Mouse (Mus musculus): ENCODE measurements around the gene Slc25a31. TPM values are rescaled to one million over a fixed set of nuclear protein-coding genes. Genes with fewer than 3 reads are reported as not detected.

Gene Slc25a31
- total and polyA plus RNA-seq, 3 experiments, result not detected

DNA sequence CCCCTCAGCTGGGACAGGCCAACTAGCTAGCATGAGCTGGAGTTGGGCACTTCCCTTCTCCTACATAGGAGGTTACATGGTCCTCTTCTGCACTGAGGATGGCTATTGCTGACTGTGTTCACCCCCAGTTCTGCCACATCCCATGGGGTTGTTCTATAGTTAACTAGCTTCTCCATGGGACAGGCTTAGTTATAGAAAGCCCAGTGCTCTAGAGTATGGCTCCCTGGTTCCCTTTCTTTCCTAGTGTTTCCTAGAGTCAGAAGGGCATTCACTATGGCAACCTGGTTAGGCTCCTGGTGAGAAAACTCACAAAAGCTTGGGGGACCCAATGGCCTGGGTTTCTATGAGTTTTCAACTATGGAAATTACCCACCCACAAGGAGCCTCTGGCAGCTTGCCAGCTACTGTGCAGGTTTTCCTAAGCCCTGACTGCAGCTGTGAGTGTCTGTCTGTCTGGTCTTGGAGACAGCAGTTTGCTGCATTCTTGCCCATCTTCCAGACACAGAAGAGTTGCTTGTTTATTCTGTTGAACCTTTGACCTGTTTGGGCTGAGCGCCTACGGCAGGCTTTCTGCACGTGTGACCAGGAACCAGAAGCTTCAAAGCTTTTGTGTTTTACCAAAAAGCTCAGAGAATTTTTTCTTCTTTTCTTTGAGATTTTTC is 22.7 kb upstream of the Slc25a31 start:
- Histone ChIP-seq H3K9me3 (replicated peaks; ENCODE audit: insufficient read depth, low read length) (no peaks in the 10 kb centered on the region), H3K4me3 (ENCODE audit: control insufficient read depth in 1 of 2, insufficient read depth in 1 of 2, low read depth in 2 of 2, low read length in 2 of 2) (no peak overlapping the region), H3K9ac (ENCODE audit: control insufficient read depth, low read depth, low read length, poor library complexity, severe bottlenecking) (no peak overlapping the region), H3K27ac (ENCODE audit: control insufficient read depth, low read depth, low read length) (no peak overlapping the region), H3K36me3 (ENCODE audit: control insufficient read depth in 1 of 2, insufficient read depth in 2 of 2, low read length in 2 of 2) (0 out of 4 replicates have a peak, but pooled peaks cover 0 to 1% of the 10 kb centered on the region in 2 experiments), H3K79me2 (ENCODE audit: control insufficient read depth, insufficient read depth, low read length, poor library complexity) (no peaks in the 10 kb centered on the region), H3K4me1 (ENCODE audit: control insufficient read depth in 1 of 2, insufficient read depth in 2 of 2, low read length in 2 of 2) (no peaks in the 10 kb centered on the region), H3K27me3 (ENCODE audit: control insufficient read depth in 1 of 2, insufficient read depth in 2 of 2, low read length in 2 of 2) (no peaks in the 10 kb centered on the region)
- no peak for TF ChIP-seq ZKSCAN1 (IDR thresholded peaks at IDR 0.05; ENCODE audit: low read depth, low read length)
- no peak for TF ChIP-seq MAZ (IDR thresholded peaks at IDR 0.05; ENCODE audit: low read depth, low read length)
- no peak for TF ChIP-seq GABPA (IDR thresholded peaks at IDR 0.05; ENCODE audit: low read depth, low read length)
- no peak for TF ChIP-seq USF1 (IDR thresholded peaks at IDR 0.05; ENCODE audit: low read depth, low read length)
- no peak for TF ChIP-seq E2F4 (IDR thresholded peaks at IDR 0.05; ENCODE audit: borderline replicate concordance, low read depth, low read length)
- no peak for TF ChIP-seq BHLHE40 (IDR thresholded peaks at IDR 0.05; ENCODE audit: borderline replicate concordance, low read depth, low read length)
- peak; percentile 44 for DNase-seq (ENCODE audit: low read depth, low spot score)

DNA sequence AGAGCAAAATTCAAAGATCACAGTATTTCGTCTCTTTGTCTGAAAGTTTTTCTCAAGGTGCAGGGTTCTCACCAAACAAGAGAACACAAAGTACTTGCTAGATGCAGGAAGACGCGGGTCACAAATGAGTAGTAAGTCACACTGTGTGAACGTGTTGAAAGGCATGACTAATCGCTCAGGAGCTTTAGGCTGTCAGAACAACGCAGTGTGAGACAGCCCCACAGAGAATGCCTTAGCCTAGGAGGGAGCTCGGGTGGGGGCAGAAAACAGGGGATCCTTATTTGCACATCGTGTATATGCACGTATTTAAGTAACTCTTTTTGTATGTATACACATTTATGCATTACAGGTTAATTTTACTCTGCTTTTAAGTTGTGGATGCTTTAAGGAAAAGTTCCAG is 21.8 kb upstream of the Slc25a31 start:
- Histone ChIP-seq H3K27me3 (ENCODE audit: control insufficient read depth in 1 of 2, insufficient read depth in 2 of 2, low read length in 2 of 2) (no peaks in the 10 kb centered on the region), H3K9me3 (replicated peaks; ENCODE audit: insufficient read depth, low read length) (no peaks in the 10 kb centered on the region), H3K4me1 (ENCODE audit: control insufficient read depth in 1 of 2, insufficient read depth in 2 of 2, low read length in 2 of 2) (no peaks in the 10 kb centered on the region), H3K9ac (ENCODE audit: control insufficient read depth, low read depth, low read length, poor library complexity, severe bottlenecking) (no peak overlapping the region), H3K36me3 (ENCODE audit: control insufficient read depth in 1 of 2, insufficient read depth in 2 of 2, low read length in 2 of 2) (0 out of 4 replicates have a peak, but pooled peaks cover 0 to 1% of the 10 kb centered on the region in 2 experiments), H3K79me2 (ENCODE audit: control insufficient read depth, insufficient read depth, low read length, poor library complexity) (no peaks in the 10 kb centered on the region), H3K27ac (ENCODE audit: control insufficient read depth, low read depth, low read length) (no peak overlapping the region), H3K4me3 (ENCODE audit: control insufficient read depth in 1 of 2, insufficient read depth in 1 of 2, low read depth in 2 of 2, low read length in 2 of 2) (no peak overlapping the region)
- DNase-seq (ENCODE audit: low read depth, low spot score), result no peak
- no peak for TF ChIP-seq TBP (IDR thresholded peaks at IDR 0.05; ENCODE audit: low read depth, low read length)
- no peak for TF ChIP-seq ZMIZ1 (IDR thresholded peaks at IDR 0.05; ENCODE audit: low read depth, low read length)
- TF ChIP-seq E2F4 (IDR thresholded peaks at IDR 0.05; ENCODE audit: borderline replicate concordance, low read depth, low read length), result no peak

DNA sequence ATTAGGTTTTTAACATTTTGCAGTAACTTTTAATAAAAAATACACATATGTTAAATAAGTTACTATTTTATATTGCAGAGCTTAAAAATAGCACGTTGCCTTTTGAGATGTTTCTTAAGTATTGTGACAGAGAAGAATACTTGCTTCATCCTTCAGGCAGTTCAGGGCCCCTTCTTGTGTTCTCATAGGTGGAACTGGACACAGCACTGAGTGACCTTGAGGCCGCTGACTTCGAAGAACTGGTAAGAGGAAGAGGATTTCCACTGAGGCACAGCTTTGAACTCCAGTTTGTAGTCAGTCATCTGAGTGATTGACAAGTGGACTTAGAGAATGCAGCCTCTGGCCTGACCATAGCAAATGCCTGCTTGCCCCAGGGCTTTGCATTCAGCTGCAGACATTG is 21.1 kb upstream of the Slc25a31 start:
- no peak overlapping the region for H3K4me3 ChIP-seq (ENCODE audit: control insufficient read depth in 1 of 2, insufficient read depth in 1 of 2, low read depth in 2 of 2, low read length in 2 of 2)
- no peak overlapping the region for H3K9ac ChIP-seq (ENCODE audit: control insufficient read depth, low read depth, low read length, poor library complexity, severe bottlenecking)
- no peak overlapping the region for H3K27ac ChIP-seq (ENCODE audit: control insufficient read depth, low read depth, low read length)
- H3K36me3 ChIP-seq (ENCODE audit: control insufficient read depth in 1 of 2, insufficient read depth in 2 of 2, low read length in 2 of 2), result 0 out of 4 replicates have a peak, but pooled peaks cover 0 to 1% of the 10 kb centered on the region in 2 experiments
- no peak for DNase-seq (ENCODE audit: low read depth, low spot score)
- no peaks in the 10 kb centered on the region for H3K27me3 ChIP-seq (ENCODE audit: control insufficient read depth in 1 of 2, insufficient read depth in 2 of 2, low read length in 2 of 2)
- no peaks in the 10 kb centered on the region for H3K4me1 ChIP-seq (ENCODE audit: control insufficient read depth in 1 of 2, insufficient read depth in 2 of 2, low read length in 2 of 2)
- H3K9me3 ChIP-seq (replicated peaks; ENCODE audit: insufficient read depth, low read length), result no peaks in the 10 kb centered on the region
- TF ChIP-seq KAT2A (conservative IDR thresholded peaks at IDR 0.05; ENCODE audit: low read depth, low read length), result no peak
- no peak for TF ChIP-seq TCF12 (IDR thresholded peaks at IDR 0.05; ENCODE audit: low read depth, low read length)
- TF ChIP-seq ZKSCAN1 (IDR thresholded peaks at IDR 0.05; ENCODE audit: low read depth, low read length), result no peak
- TF ChIP-seq GABPA (IDR thresholded peaks at IDR 0.05; ENCODE audit: low read depth, low read length), result no peak
- TF ChIP-seq RAD21 (IDR thresholded peaks at IDR 0.05; ENCODE audit: low read depth, low read length), result no peak
- TF ChIP-seq GATA1 (IDR thresholded peaks at IDR 0.05; ENCODE audit: low read depth, low read length), result no peak
- TF ChIP-seq ZMIZ1 (IDR thresholded peaks at IDR 0.05; ENCODE audit: low read depth, low read length), result no peak
- TF ChIP-seq ELF1 (IDR thresholded peaks at IDR 0.05; ENCODE audit: low read depth, low read length), result no peak
- TF ChIP-seq CHD2 (IDR thresholded peaks at IDR 0.05; ENCODE audit: low read length), result no peak
- TF ChIP-seq ETS1 (IDR thresholded peaks at IDR 0.05; ENCODE audit: low read depth, low read length), result no peak
- no peak for TF ChIP-seq ZC3H11A (IDR thresholded peaks at IDR 0.05; ENCODE audit: low read depth, low read length)
- no peak for TF ChIP-seq MEF2A (IDR thresholded peaks at IDR 0.05; ENCODE audit: extremely low read depth, insufficient replicate concordance, low read depth, low read length, poor library complexity, severe bottlenecking)
- H3K79me2 ChIP-seq (ENCODE audit: control insufficient read depth, insufficient read depth, low read length, poor library complexity), result no peaks in the 10 kb centered on the region

Measured in MEL (cell line).